Mouse (Mus musculus) cerebral cortex, adult 2 months (tissue): Measurements from ENCODE around the gene Gpr65.

Source experiments
- WGBS: fragments of 180-500 bp; shearing (Covaris S2); methylation state at CpG from one replicate; pipeline ENCODE4 v1.1.7; 2018; 5-methylcytosine and 5-hydroxymethylcytosine counted together

Gene Gpr65

DNA sequence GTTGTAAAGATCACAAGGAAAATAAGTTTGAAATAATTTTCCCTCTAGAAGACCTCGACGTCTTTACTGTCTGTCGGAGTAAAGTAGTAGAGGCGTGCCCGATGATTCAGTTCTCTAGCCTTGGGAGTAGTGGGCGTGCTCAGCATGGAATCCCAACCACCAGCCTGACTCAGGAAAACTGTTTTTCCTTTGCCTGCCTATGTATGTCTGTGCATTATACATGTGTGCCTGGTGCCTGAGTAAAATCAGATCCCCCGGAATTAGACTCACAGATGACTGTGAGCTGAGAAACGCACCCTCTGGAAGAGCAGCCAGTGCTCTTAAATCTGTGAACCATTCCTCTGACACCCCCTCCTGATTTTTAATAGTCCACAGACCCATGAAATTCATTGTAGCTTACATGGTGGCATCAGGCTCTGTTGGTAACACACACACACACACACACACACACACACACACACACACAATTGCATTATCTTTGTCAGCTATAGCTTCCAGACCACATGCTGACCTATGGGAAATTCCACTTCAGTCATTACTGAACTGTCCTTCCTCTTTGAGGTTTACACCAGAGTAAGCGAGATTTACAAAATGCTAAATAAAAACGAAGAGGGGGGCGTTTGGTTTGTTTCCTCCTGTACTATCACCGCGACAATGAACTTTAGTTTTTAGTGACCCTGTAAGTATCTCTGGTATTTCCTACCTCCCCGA is 14.5 kb downstream of the Gpr65 start:
- 52% methylated on average over 14 of the region's 14 CpGs for WGBS

DNA sequence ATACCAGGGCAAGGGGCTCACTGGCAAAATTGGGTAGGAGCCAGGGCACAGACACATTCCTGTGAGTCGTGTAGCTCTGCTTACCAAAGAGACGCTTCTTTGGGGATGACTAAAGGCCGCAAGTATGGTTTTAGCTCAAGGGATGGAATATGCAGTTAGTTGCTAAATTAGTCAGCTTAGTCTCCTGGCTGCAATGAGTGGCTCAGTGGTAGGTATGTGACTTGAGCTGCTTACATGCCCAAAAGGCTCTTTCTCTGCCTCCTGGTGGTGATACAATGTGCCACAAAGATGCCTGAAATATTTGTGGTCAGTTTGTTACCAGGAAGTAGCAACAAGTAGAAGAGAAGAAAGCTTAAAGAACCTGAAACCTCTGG is 15.0 kb downstream of the Gpr65 start:
- 37% methylated on average over 3 of the region's 3 CpGs for WGBS

DNA sequence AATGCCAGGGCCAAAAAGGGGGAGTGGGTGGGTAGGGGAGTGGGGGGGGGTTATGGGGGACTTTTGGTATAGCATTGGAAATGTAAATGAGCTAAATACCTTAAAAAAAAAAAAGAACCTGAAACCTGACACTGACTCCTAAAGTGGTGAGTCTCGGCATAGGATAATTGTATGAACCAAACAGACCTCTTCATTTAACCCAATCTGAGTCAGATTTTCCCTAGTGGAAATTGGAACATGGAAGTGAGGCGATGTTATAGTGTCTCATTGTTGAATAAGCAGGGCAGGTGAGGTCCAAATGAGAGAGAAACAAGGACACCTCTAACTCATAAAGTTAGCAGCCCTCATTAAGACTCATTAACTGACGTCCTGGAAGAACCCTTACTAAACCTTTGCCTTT is 16.0 kb downstream of the Gpr65 start:
- WGBS, result 94% methylated on average over 3 of the region's 3 CpGs

DNA sequence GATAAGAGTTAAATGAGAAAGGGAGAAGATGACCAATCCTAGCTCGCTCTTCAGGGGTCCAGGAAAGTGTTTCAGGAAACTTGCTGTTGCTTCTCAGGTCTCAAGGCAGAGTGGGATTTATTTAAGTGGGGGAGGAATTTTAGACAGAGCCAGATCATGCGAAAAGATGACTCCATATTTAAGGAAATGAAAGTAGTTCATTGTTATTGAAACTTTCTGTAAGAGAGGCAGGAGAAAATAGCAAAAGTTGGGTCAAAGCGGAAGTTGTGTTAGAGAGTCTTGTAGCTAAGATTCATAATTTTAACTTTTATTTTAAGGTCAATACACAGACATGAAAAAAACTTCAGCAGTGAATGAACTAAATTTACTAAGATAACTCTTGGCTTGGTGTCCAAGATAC is 22.0 kb downstream of the Gpr65 start:
- 83% methylated on average over 3 of the region's 3 CpGs for WGBS

DNA sequence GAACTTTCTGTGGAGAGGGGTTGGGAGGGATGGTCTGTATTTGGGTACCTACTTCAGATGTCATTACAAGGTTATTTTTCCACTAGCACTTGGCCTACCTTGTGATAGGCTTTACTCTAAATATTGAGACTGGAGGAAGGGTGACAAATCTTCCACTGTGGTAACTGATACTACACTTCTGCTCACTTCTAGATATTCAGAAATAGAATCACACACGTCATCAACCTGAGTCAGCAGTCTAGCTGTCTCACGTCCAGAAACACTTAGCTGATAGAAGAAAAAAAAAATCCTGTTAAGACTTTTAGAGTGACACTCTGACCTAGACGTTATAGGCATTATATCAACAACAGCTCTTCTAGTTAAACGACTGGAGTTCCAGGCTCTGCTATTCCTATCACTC is 23.8 kb downstream of the Gpr65 start:
- WGBS, result 67% methylated on average over 4 of the region's 4 CpGs

DNA sequence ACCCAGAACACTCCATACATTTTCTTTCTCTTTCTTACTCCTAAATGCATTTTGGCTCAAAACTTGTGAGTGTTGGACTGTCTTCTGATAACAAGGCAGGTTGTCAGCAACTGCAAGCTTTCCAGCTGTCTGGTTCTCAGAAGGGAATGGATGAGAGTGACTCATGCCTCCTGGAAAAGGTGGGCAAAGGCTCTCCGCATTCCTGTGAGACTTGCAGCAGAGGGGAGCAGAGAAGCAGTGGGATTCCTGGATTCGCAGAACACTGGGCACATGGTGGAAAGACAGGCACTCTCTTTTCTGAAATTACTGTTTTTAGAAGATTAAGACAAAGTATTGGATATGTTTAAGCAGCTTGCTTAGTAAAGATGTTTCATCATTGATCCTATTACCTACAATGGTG is 25.8 kb downstream of the Gpr65 start:
- WGBS, result 62% methylated on average over 2 of the region's 2 CpGs

DNA sequence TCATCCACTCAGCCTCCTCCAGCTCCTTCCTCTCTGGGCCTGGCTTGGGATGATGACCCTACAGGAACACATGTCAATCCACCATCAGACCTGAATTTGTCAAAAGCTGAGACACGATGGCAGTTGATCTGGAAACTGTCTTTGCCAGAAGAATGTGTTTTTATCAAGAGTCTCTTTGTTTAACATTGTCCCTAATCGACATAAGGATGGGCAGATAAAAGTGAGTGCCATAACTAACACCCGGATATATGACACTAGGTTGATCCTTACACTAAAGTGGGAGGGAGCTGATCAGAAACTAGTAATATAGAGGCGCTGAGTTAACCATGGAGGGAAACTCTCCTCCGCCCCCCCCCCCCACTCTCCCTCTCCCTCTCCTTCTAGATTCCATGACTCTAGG is 33.5 kb downstream of the Gpr65 start:
- 90% methylated on average over 5 of the region's 5 CpGs for WGBS

DNA sequence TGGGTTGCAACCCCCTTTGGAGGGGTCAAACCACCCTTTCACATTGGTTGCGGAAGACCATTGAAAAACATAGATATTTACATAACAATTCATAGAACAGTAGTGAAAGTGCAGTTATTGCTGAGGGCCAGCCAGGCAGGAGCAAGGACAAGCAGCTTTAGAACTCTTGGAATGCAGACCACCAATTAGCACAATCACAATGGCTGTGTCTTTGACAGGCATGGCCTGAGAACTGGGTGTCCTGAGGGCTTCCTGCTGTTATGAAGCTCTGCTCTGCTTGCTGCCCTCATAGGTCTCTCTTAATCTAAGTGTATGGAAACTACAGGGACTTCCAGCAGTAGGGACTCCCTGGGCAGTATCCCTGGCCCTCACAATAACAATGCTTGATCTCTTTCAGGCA is 34.6 kb downstream of the Gpr65 start:
- 91% methylated on average over 1 of the region's 1 CpGs for WGBS

DNA sequence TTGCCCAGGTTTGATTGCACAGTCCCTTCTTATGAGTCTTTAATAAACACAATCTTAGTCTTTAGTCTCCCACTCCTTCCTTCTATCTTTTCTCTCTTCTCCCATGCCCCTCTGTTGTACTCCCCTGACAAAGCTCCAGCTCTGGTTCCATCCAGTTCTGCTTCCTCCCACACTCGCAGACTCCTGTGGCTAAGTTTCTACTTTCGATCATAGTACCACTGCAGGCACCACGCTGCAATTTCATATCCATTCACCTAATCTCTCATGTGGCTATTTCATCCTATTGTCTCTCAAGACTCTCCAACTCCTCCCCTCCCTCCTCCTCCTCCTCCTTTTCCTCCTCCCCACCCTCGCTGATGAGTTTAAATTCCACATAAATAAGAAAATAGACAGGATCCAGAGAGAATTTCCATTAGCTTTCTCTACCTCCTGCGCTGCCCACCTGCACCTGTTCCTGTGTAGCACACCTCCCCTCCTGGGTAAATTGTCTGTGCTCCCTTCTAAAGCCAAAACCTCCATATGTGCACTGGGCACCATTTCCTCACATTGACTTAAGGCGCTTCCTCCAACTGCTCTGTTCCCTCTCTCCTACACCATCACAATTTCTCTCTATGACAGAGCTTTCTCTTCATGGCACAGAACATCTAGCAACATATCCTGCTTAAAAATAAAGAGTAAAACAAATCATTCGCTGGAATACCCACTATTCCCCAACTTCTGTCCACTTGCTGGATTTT is 38.9 kb downstream of the Gpr65 start:
- 57% methylated on average over 7 of the region's 7 CpGs for WGBS

DNA sequence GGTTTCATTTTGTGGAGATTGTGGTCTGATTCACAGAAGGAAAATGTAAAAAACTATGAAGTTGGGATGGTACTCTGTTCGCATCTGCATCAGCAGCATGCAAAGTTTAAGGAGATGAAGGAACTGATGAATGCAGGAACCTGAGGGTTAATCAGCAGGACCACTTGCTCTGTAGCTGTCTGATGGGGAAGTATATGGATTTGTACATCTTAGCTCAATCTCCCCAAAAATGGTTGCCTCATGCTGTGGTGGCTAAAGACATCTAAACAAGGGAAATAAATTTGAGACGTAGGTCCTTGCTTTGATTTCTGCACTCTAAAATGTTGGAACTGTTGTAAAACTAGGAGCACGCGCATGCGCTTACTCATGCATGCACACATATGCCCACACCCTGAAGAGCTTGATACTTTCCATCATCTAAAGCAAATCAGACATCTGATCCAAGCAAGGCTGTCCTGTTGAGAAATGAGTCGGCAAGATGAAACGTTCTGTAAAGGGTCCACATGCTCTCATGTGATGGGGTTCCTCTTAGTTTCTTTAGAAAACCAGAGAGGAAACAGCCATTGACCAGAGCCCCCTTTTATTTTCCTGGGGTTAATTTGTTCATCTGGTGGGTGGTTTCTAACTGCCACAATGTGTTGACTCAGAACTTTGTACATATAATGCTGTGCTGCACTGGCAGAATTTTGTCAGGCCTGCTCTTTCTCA is 43.1 kb downstream of the Gpr65 start:
- 75% methylated on average over 7 of the region's 7 CpGs for WGBS

DNA sequence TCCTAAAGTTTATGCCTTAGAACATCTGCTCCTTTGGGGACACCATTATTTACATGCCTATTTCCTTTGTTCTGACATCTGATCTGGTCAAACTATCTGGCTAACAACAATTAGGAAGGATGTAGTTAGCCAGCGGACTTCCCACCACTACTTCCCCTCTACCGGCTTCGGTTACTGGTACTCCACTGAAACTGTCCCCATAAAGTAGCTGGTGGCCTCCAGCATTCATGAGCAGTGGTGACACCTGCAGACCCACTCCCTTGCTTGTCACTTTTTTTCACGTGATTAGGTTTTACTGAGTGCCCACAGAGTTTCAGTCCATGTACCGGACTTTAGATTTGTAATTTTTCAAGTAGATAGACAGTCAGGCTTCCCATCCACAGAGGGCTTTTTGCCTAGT is 47.5 kb downstream of the Gpr65 start:
- 78% methylated on average over 5 of the region's 5 CpGs for WGBS

DNA sequence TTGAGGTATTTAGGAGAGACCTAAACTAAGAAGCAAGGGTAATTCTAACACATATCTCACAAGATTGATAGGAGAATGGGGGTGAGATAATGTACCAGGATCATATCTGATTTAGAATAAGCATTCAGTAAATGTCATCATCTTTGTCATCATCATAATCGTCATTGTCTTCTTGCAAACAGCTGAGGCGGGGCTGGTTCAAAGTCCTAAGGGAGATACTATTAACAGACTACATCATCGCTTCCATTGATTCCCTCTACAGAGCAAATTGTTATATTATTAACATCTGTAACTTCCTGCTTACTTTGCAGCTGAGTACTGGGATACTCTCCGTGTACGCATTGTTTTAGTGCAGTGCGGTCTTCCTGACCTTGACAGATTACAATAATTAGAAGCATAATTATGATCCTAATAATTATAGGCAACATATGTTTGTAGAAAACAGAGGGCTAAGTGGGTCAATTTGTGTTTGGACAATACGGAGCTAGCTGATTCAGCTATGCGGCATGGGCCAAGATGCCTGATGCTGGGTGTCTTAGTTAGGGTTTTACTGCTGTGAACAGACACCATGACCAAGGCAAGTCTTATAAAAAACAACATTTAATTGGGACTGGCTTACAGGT is 49.4 kb downstream of the Gpr65 start:
- 88% methylated on average over 8 of the region's 8 CpGs for WGBS

DNA sequence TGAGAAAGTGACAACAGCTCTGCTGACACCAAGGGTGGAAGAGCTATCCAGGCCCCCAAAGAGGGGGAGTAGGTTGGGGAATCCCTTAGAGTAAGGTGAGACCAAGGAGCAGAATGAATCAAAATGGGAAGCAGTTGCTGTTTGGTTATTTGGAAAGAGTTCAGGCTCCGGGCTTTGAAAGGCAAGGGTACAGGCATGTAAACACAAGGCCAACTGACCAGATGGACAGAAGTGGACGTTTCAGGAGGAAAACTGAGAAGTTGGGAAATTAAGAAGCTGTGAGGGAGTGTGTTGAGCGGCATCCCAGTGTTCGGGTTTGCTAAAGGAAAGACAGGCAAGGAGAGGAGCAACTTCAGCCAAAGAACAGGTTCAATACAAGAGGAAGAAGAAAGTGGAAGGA is 54.0 kb downstream of the Gpr65 start:
- WGBS, result 87% methylated on average over 4 of the region's 4 CpGs

DNA sequence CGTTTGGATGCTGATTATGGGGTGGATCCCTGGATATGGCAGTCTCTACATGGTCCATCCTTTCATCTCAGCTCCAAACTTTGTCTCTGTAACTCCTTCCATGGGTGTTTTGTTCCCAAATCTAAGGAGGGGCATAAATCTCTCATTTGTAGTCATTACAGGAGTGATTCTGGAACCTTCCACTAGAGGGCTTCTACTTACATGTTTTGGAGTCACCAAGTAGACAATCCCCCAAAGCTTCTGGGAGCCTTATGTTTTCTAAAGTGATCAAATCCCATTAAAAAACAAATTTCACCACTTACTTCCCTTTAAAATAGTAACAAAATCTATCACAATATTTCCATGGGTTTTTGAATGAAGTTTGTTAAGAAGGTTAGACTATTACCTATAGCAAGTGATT is 55.7 kb downstream of the Gpr65 start:
- WGBS, result no CpG with 5 or more reads among the region's 1 CpGs
